Mouse (Mus musculus) liver, embryonic 14.5 days (tissue): Measurements from ENCODE around the gene Fbln1.

Experiments used
- CTCF ChIP-seq: IDR thresholded peaks from 2 replicates; pipeline ENCODE4 v1.5.1; 2016; ENCODE audit warnings: antibody characterized with exemption, low read depth, control low read depth
- EP300 ChIP-seq: IDR thresholded peaks from 2 replicates; pipeline ENCODE4 v1.6.1; 2016; ENCODE audit warnings: antibody characterized with exemption, low read depth

- TF ChIP-seq CTCF = no peak
- TF ChIP-seq EP300 = no peak
Observed at GRCm38 (mm10) chr15:85250436-85250835, 44.7 kb downstream of the Fbln1 start.
